Mouse (Mus musculus) midbrain, embryonic 12.5 days (tissue): ENCODE results near the gene Obscn. TPM values are rescaled to one million over a fixed set of nuclear protein-coding genes. Genes with fewer than 3 reads are reported as not detected.

ENCODE experiments used
- ATAC-seq: fragments of 200-750 bp; cut with Nextera tagmentation; 2 replicates; pipeline ENCODE4 v1.8.0; 2017; ENCODE audit warnings: low read depth, moderate TSS enrichment, moderate library complexity; ENCODE audit not compliant: low FRiP score
- H3K27ac ChIP-seq: fragments of 300-500 bp; sonication (generic); replicated peaks from 2 replicates; pipeline ENCODE4 v1.5.1; 2016; ENCODE audit warnings: mild to moderate bottlenecking
- H3K27me3 ChIP-seq: fragments of 300-500 bp; sonication (generic); 2 replicates; pipeline ENCODE4 v1.6.1; 2016; ENCODE audit warnings: mild to moderate bottlenecking
- H3K36me3 ChIP-seq: fragments of 300-500 bp; sonication (generic); 2 replicates; pipeline ENCODE4 v1.6.1; 2016
- H3K4me1 ChIP-seq: fragments of 300-500 bp; sonication (generic); 2 replicates; pipeline ENCODE4 v1.6.1; 2016
- H3K4me2 ChIP-seq: fragments of 300-500 bp; sonication (generic); replicated peaks from 2 replicates; pipeline ENCODE4 v1.6.1; 2016; ENCODE audit warnings: mild to moderate bottlenecking, moderate library complexity
- H3K4me3 ChIP-seq: fragments of 300-500 bp; sonication (generic); 2 replicates; pipeline ENCODE4 v1.5.1; 2016; ENCODE audit warnings: mild to moderate bottlenecking
- H3K9ac ChIP-seq: fragments of 300-500 bp; sonication (generic); replicated peaks from 2 replicates; pipeline ENCODE4 v1.6.1; 2016; ENCODE audit warnings: mild to moderate bottlenecking, moderate library complexity
- H3K9me3 ChIP-seq: fragments of 300-500 bp; sonication (generic); 2 replicates; pipeline ENCODE4 v1.6.1; 2016; ENCODE audit warnings: mild to moderate bottlenecking
- WGBS: fragments of 180-500 bp; shearing (Covaris S2); methylation state at CpG from one replicate; pipeline ENCODE4 v1.1.7; 2016; 5-methylcytosine and 5-hydroxymethylcytosine counted together
- polyA plus RNA-seq: library from polyadenylated mRNA; unstranded; fragments of >200 nt; fragmentation: Nextera tagmentation; extraction: Ambion mirVana; gene quantifications from 2 replicates; pipeline ENCODE4 v1.2.1, GENCODE M21; 2016

Obscn gene
- 0.08 and 0.14 TPM in 2 replicates for polyA plus RNA-seq

DNA sequence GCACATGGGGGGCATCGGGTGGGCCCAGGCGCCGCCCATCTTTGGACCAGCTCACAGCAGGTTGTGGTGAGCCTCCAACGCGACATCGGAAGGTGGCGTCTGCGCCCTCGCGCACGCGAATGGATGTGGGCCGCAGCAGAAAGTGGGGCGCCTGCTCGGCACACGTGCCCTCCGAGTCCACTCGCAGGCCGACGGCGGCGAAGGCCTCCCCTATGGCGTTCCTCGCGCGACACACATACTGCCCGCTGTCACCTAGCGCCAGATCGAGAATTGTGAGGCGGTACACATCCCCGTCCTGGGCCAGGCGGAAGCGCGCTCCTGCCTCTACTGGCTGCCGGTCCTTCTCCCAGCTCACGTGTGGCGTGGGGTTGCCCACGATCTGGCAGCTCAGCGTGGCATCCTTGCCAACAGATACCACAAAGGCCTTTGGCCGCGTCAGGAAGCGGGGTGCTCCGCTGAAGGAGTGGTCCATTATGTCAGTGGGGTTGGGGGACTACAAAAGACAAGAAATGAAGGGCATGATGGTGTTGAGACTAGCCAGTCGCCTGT lies at the start of gene Obscn:
Obscn (minus strand) TSS at position 499 of the 549 bp plus-strand sequence.
- H3K27ac ChIP-seq = no peak within 1 kb of the TSS
- H3K27me3 ChIP-seq = peaks cover 82% of the 10 kb centered on the region
- H3K4me1 ChIP-seq = peaks cover 2% of the 10 kb centered on the region; the same call in 1 of the 2 replicates
- H3K36me3 ChIP-seq = no peaks in the 10 kb centered on the region
- H3K4me2 ChIP-seq = peak within 1 kb of the TSS; percentile 37
- peak within 1 kb of the TSS; percentile 18 for H3K4me3 ChIP-seq
- H3K9ac ChIP-seq = no peak within 1 kb of the TSS
- 17% methylated on average over 44 of the region's 44 CpGs for WGBS
- ATAC-seq = no peak
- no peaks in the 10 kb centered on the region for H3K9me3 ChIP-seq

DNA sequence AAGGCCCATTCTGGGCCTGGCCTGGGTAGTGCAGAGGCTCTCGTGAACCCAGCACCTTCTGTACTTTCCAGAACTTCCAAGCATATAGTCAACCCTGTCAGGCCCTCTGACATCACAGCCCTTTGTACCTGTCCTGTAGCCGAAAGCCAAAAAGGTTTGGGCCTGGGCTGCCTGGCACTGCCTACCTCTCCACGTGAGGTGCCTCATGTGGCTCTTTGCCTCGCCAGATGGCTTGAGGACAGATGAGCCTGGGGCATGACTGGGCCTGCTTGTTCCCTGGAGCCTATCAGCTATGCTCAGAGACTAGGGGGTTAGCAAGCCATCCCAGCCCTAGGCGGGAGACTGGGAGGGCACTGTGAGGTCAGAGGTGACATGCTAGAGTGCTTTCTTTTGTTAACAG lies 49.3 kb upstream of the Obscn start:
- no peak overlapping the region for H3K27ac ChIP-seq
- 79% methylated on average over 5 of the region's 5 CpGs for WGBS
- no peaks in the 10 kb centered on the region; the same call in none of the 2 replicates for H3K27me3 ChIP-seq
- no peaks in the 10 kb centered on the region for H3K9me3 ChIP-seq
- H3K4me3 ChIP-seq = no peak overlapping the region
- H3K4me2 ChIP-seq = no peak overlapping the region
- H3K9ac ChIP-seq = no peak overlapping the region
- no peak for ATAC-seq
- peaks cover 25% of the 10 kb centered on the region for H3K36me3 ChIP-seq
- 0 out of 2 replicates have a peak, but pooled peaks cover 5% of the 10 kb centered on the region for H3K4me1 ChIP-seq

DNA sequence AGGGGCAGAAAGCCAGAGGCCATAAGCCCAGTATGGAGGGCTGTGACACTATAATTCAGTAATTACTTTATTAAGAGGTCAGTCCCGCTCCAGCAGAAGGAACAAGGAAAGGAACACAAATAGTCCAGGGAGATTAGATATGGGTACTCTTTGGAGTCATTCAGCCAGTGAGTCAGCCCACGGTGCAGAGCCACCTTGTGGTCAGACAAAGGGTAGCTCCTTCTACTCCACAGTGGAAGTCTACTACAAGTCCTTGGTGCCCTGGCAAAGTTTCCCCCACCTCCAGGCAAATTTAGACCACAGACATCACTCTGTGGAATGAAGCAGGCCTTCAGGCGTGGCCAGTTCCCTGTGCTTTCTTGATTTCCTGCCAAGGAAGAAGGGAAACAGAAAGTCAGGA lies 47.6 kb upstream of the Obscn start:
- 29% methylated on average over 3 of the region's 3 CpGs for WGBS
- Histone ChIP-seq H3K27ac (no peak overlapping the region), H3K4me2 (no peak overlapping the region), H3K4me3 (no peak overlapping the region), H3K9me3 (no peaks in the 10 kb centered on the region), H3K27me3 (peaks cover 15% of the 10 kb centered on the region), H3K4me1 (no peaks in the 10 kb centered on the region), H3K9ac (no peak overlapping the region), H3K36me3 (peaks cover 25% of the 10 kb centered on the region)
- 0 out of 2 replicates have a peak, but pooled peaks have one; percentile 44 for ATAC-seq

DNA sequence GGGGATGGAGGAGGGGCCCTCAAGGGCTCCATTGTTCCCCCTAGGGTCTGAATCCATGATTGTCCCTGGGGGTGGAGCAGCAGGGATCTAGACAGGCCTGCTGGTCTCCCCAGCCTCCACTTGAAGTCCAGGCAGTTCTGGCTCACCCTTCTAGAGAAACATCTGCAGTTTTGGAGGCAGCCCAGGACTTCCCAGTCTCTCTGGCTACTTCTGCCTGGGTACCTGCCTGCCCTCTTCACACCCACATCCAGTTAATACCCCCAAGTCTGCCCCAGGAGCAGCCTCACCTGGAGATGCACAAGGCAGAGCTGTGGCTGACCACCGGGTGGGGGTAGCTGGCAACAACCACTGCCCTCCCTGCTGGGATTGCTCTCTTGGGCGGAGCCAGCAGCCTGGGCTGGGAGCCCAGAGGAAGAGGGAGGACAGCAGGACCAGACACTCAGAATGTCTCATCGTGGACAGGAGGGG lies 46.7 kb upstream of the Obscn start, which contains the start of gene Gjc2:
Gjc2 (minus strand) TSS at position 350 of the 468 bp plus-strand sequence.
- H3K27me3 ChIP-seq = peaks cover 24% of the 10 kb centered on the region
- peaks cover 25% of the 10 kb centered on the region for H3K36me3 ChIP-seq
- 25% methylated on average over 3 of the region's 3 CpGs for WGBS
- H3K27ac ChIP-seq = no peak within 1 kb of the TSS
- H3K9me3 ChIP-seq = no peaks in the 10 kb centered on the region
- no peaks in the 10 kb centered on the region for H3K4me1 ChIP-seq
- no peak for ATAC-seq
- peak within 1 kb of the TSS; percentile 1; the same call in 1 of the 2 replicates for H3K9ac ChIP-seq
- H3K4me3 ChIP-seq = no peak within 1 kb of the TSS
- no peak within 1 kb of the TSS for H3K4me2 ChIP-seq

DNA sequence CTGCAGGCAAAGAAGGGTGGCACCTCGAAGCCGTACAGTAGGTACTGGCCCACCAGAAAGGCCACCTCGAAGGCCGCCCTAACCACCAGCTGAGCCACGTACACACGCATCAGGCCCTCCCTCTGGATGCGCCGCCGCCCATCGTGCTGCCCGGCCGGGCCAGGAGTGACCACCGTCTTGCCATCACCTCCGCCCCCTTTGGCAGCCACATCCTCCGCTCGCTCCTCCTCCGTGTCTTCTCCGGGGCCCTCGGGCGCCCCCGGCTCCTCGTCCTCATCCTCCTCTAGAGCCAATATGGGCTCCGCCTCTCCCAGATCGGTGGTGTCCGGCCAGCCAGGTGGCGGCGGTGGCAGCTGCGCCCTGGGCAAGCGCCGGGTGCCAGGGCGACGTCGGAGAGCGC lies 40.7 kb upstream of the Obscn start:
- H3K27me3 ChIP-seq = peaks cover 76% of the 10 kb centered on the region

DNA sequence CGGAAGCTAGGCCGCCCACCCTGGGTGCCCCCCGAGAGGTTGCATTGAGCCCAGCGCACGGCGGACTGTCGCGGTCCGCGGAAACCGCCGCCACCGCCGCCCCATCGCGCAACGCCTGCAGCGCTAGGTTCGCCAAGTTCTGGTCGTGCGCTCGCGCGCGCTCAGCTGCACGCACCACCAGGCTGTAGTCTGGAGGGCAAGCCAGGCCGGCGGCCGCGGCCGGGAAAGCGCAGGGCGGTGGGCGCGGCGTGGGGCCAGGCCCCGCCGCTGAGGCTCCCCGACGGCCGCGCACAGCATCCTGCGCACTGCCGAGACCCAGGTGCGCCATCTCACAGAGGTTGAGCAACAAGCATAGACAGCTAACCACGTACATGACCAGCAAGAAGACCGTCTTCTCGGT lies 40.3 kb upstream of the Obscn start:
- H3K9ac ChIP-seq = no peak overlapping the region
- H3K27me3 ChIP-seq = peaks cover 76% of the 10 kb centered on the region
- ATAC-seq = no peak
- H3K9me3 ChIP-seq = no peaks in the 10 kb centered on the region
- no peak overlapping the region for H3K27ac ChIP-seq
- H3K36me3 ChIP-seq = no peaks in the 10 kb centered on the region
- H3K4me1 ChIP-seq = no peaks in the 10 kb centered on the region
- no peak overlapping the region; the same call in 1 of the 2 replicates for H3K4me2 ChIP-seq
- WGBS = 3% methylated on average over 46 of the region's 48 CpGs
- H3K4me3 ChIP-seq = peak overlapping the region; percentile 12; the same call in 1 of the 2 replicates

More for the DNA sequence above, 40.7 kb upstream of the Obscn start:
- H3K4me3 ChIP-seq = no peak overlapping the region
- no peak for ATAC-seq
- H3K9me3 ChIP-seq = no peaks in the 10 kb centered on the region
- H3K4me2 ChIP-seq = no peak overlapping the region
- no peak overlapping the region for H3K9ac ChIP-seq
- H3K4me1 ChIP-seq = no peaks in the 10 kb centered on the region
- H3K27ac ChIP-seq = no peak overlapping the region
- 11% methylated on average over 34 of the region's 34 CpGs for WGBS
- no peaks in the 10 kb centered on the region for H3K36me3 ChIP-seq

DNA sequence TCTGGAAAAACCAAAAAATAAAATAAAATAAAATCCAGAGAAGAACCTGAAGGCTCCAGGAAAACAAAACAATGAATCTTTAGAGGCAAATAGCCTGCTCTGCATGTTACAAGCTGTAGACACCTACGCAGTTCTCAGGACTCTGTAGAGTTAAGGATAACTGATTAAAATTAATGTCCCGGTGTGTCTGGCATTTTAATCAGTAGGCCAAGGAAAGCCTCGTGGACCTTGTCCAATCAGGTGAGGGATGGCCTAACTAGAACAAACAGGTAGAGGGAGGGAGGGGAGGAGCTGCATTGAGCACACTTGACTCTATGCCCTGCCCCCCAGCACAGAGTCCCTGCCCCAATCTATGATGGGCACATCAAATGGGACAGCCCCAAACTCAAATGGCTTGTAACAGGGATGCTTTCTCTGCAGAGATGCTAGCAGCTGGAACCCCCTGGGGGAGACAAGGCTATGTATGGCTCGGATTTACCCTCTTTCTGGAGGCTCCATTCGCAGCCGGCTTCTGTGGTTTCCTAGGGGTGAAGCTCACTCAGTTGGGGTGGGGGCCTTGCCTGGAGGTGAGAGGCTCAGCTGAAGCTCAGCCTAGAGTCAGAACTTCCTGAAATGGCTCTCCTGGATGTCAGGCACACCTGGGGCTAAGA lies 38.1 kb upstream of the Obscn start:
- ATAC-seq = no peak
- no peak overlapping the region for H3K4me2 ChIP-seq
- no peak overlapping the region for H3K27ac ChIP-seq
- no peak overlapping the region for H3K9ac ChIP-seq
- 56% methylated on average over 6 of the region's 6 CpGs for WGBS
- no peaks in the 10 kb centered on the region for H3K4me1 ChIP-seq
- no peaks in the 10 kb centered on the region for H3K9me3 ChIP-seq
- no peak overlapping the region for H3K4me3 ChIP-seq
- H3K27me3 ChIP-seq = peaks cover 66% of the 10 kb centered on the region
- no peaks in the 10 kb centered on the region for H3K36me3 ChIP-seq

DNA sequence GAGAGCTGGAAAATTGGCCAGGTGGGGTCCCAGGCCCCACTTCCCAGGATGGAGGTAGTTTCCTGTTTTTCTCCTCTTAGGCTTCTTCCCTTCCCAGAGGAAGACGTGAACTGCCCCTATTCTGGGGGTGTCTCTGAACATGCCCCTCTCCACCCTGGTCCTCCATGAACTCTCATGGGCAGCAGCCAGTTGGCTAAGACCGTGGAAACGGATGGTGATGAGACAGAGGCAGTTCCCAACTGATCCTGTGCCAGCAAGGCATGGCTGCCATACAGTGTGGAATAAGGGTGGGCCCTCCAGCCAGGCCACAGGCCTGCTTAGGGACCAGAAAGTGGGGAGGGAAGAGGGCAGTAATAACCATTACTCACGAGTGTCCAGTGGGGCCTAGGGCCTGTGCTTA lies 34.3 kb upstream of the Obscn start:
- Histone ChIP-seq H3K27me3 (peaks cover 32% of the 10 kb centered on the region), H3K27ac (no peak overlapping the region), H3K4me3 (no peak overlapping the region), H3K4me2 (no peak overlapping the region), H3K9ac (no peak overlapping the region), H3K9me3 (no peaks in the 10 kb centered on the region), H3K36me3 (no peaks in the 10 kb centered on the region), H3K4me1 (no peaks in the 10 kb centered on the region)
- ATAC-seq = no peak
- 72% methylated on average over 4 of the region's 4 CpGs for WGBS

DNA sequence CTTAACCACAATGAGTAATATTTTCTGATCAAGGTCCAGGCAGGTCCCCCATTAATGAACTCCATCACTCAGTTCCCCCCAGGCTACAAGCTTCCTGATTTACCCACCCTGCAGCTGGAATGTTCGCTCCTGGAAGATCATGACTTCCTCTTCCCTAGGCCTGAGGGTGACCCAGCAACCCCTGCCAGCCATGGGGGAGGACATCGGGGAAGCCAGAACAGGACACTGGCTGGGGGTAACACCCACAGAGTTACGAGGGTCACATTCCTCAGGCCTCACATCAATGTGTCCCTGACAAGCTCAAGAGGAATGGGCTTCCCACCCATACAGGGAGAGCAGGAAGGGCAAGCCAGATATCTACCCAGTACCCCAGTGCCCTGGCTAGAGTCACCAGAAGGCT lies 33.6 kb upstream of the Obscn start:
- Histone ChIP-seq H3K4me1 (no peaks in the 10 kb centered on the region), H3K4me3 (no peak overlapping the region), H3K27ac (no peak overlapping the region), H3K9ac (no peak overlapping the region), H3K36me3 (no peaks in the 10 kb centered on the region), H3K4me2 (no peak overlapping the region), H3K9me3 (no peaks in the 10 kb centered on the region), H3K27me3 (peaks cover 25% of the 10 kb centered on the region)
- WGBS = 85% methylated on average over 3 of the region's 3 CpGs
- no peak for ATAC-seq

DNA sequence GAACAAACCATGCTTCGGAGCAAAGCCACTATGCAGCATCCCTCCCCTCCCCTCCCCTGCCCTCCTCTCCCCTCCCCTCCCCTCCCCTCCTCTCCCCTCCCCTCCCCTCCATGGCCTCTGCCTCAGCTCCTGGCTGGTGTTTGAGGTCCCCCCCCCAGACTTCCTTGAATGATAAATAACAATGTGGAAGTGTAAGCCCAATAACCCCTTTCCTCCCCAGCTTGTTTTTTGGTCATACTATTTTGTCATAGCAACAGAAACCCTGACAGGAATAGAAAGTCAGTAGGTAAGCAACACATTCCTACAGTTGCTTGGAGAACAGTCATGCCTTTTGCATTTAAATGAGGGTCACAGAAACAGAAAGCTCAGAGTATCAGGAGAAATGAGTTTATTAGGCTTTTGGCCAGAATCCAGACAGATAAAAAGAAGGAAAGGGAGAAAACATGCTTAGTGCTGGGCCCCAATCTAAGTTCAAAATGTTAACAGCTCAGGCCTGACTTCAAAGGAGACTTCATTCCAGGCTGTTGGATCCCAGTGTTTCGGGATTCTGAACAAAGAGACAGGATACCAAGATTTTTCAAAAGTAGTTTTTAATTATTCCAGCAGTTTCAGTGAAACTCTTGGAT lies 29.5 kb upstream of the Obscn start:
- Histone ChIP-seq H3K4me2 (no peak overlapping the region), H3K36me3 (no peaks in the 10 kb centered on the region), H3K27me3 (0 out of 2 replicates have a peak, but pooled peaks cover 3% of the 10 kb centered on the region), H3K9ac (no peak overlapping the region), H3K27ac (no peak overlapping the region), H3K9me3 (no peaks in the 10 kb centered on the region), H3K4me3 (no peak overlapping the region), H3K4me1 (peaks cover 10% of the 10 kb centered on the region)
- WGBS = 56% methylated on average over 2 of the region's 2 CpGs
- ATAC-seq = no peak

DNA sequence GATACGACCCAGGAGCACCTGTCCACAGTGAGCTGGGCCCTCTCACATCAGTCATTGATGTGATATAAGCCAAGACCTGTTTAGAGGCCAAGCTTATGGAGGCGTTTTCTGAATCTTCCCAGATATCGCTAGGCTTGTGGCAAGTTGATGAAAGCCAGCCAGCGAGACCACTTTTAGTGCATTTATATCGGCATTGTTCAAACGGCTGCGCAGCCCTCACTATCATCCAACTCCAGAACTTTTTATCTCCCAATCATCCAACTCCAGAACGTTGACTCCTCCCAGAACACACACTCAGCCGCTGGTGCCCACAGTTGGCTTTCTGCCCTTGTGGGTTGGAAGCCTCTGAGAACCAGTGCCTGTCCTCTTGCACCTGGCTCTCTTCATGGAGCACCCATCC lies 28.2 kb upstream of the Obscn start:
- Histone ChIP-seq H3K9me3 (no peaks in the 10 kb centered on the region), H3K36me3 (no peaks in the 10 kb centered on the region), H3K27me3 (0 out of 2 replicates have a peak, but pooled peaks cover 3% of the 10 kb centered on the region), H3K9ac (no peak overlapping the region), H3K4me1 (peaks cover 10% of the 10 kb centered on the region), H3K4me2 (peak overlapping the region; percentile 54), H3K4me3 (peak overlapping the region; percentile 84), H3K27ac (no peak overlapping the region)
- WGBS = 90% methylated on average over 9 of the region's 9 CpGs
- ATAC-seq = no peak
